Mouse (Mus musculus): ENCODE data around the gene Slc22a27. TPM values are rescaled to one million over a fixed set of nuclear protein-coding genes. Genes with fewer than 3 reads are reported as not detected.
"Not testable (repeated sequence)": the region's sequence is repeated elsewhere in the genome, so short reads cannot be mapped to it uniquely, and the experiment has no call there.

The Slc22a27 gene
- not detected in 2 replicates for polyA plus RNA-seq (2015; fragmentation: Nextera tagmentation; extraction: Ambion mirVana)

GRCm38 (mm10) chr19:7965927-7966326, at the start of gene Slc22a27:
Slc22a27 (minus strand) TSS chr19:7966027.
- ATAC-seq; H3K4me3 ChIP-seq (ENCODE audit: low read length); H3K27me3 ChIP-seq (replicated peaks; ENCODE audit: control insufficient read depth, insufficient read depth, low read length); H3K4me1 ChIP-seq (ENCODE audit: control insufficient read depth, insufficient read depth, low read depth, low read length); H3K9ac ChIP-seq (ENCODE audit: low read depth, low read length); H3K9me3 ChIP-seq (ENCODE audit: control insufficient read depth, low read length); H3K36me3 ChIP-seq (ENCODE audit: control insufficient read depth, insufficient read depth, low read length); H3K27ac ChIP-seq (ENCODE audit: low read depth, low read length); H3K4me2 ChIP-seq (ENCODE audit: low read length): not testable (repeated sequence)
- WGBS, result 72% methylated on average over 5 of the region's 5 CpGs

DNA sequence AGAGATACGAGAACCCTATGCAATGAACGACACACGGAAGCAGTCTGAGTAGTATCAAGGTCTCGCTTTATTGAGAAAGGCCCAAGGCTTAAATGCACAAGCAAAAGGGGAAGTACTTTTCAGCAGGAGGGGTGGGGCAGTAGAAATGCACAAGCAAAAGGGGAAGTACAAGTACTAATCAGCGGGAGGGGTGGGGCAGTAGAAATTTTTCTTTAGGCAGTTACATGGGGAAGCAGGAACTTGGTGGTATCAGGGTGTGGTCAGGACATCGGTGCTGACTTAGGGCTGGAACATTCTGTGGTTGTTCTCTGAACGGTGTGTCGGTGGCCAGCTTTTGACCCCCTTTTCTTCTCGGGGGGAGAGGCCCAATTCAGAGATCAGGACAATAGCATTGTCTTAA, 45.8 kb upstream of the Slc22a27 start:
- not testable (repeated sequence) for H3K9me3 ChIP-seq (ENCODE audit: control insufficient read depth, low read length); H3K4me1 ChIP-seq (ENCODE audit: control insufficient read depth, insufficient read depth, low read depth, low read length); H3K27ac ChIP-seq (ENCODE audit: low read depth, low read length); H3K4me3 ChIP-seq (ENCODE audit: low read length); H3K4me2 ChIP-seq (ENCODE audit: low read length); ATAC-seq; H3K9ac ChIP-seq (ENCODE audit: low read depth, low read length); H3K36me3 ChIP-seq (ENCODE audit: control insufficient read depth, insufficient read depth, low read length); H3K27me3 ChIP-seq (replicated peaks; ENCODE audit: control insufficient read depth, insufficient read depth, low read length)
- 94% methylated on average over 9 of the region's 9 CpGs for WGBS

GRCm38 (mm10) chr19:8009086-8009485, 43.3 kb upstream of the Slc22a27 start:
- WGBS, result 91% methylated on average over 6 of the region's 6 CpGs
- not testable (repeated sequence) for ATAC-seq

GRCm38 (mm10) chr19:7968703-7969102, 2.9 kb upstream of the Slc22a27 start:
- Histone ChIP-seq H3K4me2 (ENCODE audit: low read length) (no peak overlapping the region), H3K27ac (ENCODE audit: low read depth, low read length) (no peak overlapping the region), H3K4me3 (ENCODE audit: low read length) (no peak overlapping the region), H3K36me3 (ENCODE audit: control insufficient read depth, insufficient read depth, low read length) (no peaks in the 10 kb centered on the region), H3K9me3 (ENCODE audit: control insufficient read depth, low read length) (0 out of 2 replicates have a peak, but pooled peaks cover 2% of the 10 kb centered on the region), H3K4me1 (ENCODE audit: control insufficient read depth, insufficient read depth, low read depth, low read length) (no peaks in the 10 kb centered on the region), H3K27me3 (replicated peaks; ENCODE audit: control insufficient read depth, insufficient read depth, low read length) (no peaks in the 10 kb centered on the region), H3K9ac (ENCODE audit: low read depth, low read length) (no peak overlapping the region)
- ATAC-seq, result no peak
- WGBS, result 75% methylated on average over 2 of the region's 2 CpGs

More at GRCm38 (mm10) chr19:8009086-8009485, 43.3 kb upstream of the Slc22a27 start:
- not testable (repeated sequence) for H3K36me3 ChIP-seq (ENCODE audit: control insufficient read depth, insufficient read depth, low read length); H3K4me2 ChIP-seq (ENCODE audit: low read length); H3K9me3 ChIP-seq (ENCODE audit: control insufficient read depth, low read length); H3K27me3 ChIP-seq (replicated peaks; ENCODE audit: control insufficient read depth, insufficient read depth, low read length); H3K27ac ChIP-seq (ENCODE audit: low read depth, low read length); H3K9ac ChIP-seq (ENCODE audit: low read depth, low read length); H3K4me1 ChIP-seq (ENCODE audit: control insufficient read depth, insufficient read depth, low read depth, low read length); H3K4me3 ChIP-seq (ENCODE audit: low read length)

DNA sequence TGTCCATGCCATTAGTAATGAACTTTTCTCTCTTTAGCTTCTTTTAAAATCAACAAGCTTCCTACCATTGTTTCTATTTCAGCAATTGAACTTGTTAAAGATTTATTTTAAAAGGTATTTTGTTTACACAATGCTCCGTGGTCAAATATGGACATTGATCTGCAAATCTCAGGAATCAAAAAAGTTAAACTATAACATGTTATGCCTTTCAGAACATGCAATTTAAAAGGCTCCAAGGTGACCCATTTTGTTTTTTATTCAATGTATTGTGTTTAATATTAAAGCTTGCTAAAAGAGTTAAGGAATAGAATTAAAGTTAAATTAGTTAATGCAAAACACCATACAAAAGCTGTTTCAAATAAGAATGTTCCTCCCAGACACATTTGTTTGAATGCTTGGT, 723 bp upstream of the Slc22a27 start:
- H3K36me3 ChIP-seq (ENCODE audit: control insufficient read depth, insufficient read depth, low read length); H3K9ac ChIP-seq (ENCODE audit: low read depth, low read length); H3K4me1 ChIP-seq (ENCODE audit: control insufficient read depth, insufficient read depth, low read depth, low read length); H3K4me2 ChIP-seq (ENCODE audit: low read length); H3K27me3 ChIP-seq (replicated peaks; ENCODE audit: control insufficient read depth, insufficient read depth, low read length); H3K9me3 ChIP-seq (ENCODE audit: control insufficient read depth, low read length); ATAC-seq; H3K27ac ChIP-seq (ENCODE audit: low read depth, low read length); H3K4me3 ChIP-seq (ENCODE audit: low read length): not testable (repeated sequence)
- 45% methylated on average over 1 of the region's 1 CpGs for WGBS

- 88% methylated on average over 18 of the region's 18 CpGs for WGBS
- H3K4me3 ChIP-seq (ENCODE audit: low read length); H3K27ac ChIP-seq (ENCODE audit: low read depth, low read length); H3K9me3 ChIP-seq (ENCODE audit: control insufficient read depth, low read length); H3K9ac ChIP-seq (ENCODE audit: low read depth, low read length); ATAC-seq; H3K36me3 ChIP-seq (ENCODE audit: control insufficient read depth, insufficient read depth, low read length); H3K4me1 ChIP-seq (ENCODE audit: control insufficient read depth, insufficient read depth, low read depth, low read length); H3K4me2 ChIP-seq (ENCODE audit: low read length); H3K27me3 ChIP-seq (replicated peaks; ENCODE audit: control insufficient read depth, insufficient read depth, low read length): not testable (repeated sequence)
Observed at GRCm38 (mm10) chr19:7939391-7939790, 26.4 kb downstream of the Slc22a27 start.

DNA sequence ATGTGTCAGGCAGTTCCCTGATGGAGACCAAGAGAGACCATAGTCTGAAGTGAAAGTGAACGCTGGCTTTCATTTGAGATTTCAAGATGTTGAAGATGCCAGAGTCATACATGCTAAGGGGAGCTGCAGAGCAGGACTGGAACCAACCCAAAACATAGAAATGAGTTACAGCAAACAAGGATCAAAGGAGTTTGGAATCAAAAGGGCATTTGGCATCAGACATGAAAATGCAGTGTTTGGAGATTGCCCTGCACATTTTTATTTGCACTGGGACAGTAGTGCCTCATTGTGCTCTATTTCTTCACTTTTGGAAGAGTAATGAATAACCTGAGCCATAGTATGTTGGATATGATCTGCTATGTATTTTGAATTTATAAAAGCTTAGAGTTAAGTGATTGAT, 89.2 kb downstream of the Slc22a27 start:
- no peak overlapping the region for H3K9ac ChIP-seq (ENCODE audit: low read depth, low read length)
- no peak overlapping the region for H3K4me2 ChIP-seq (ENCODE audit: low read length)
- no peak for ATAC-seq
- no peak overlapping the region for H3K27ac ChIP-seq (ENCODE audit: low read depth, low read length)
- no peaks in the 10 kb centered on the region for H3K27me3 ChIP-seq (replicated peaks; ENCODE audit: control insufficient read depth, insufficient read depth, low read length)
- 87% methylated on average over 1 of the region's 1 CpGs for WGBS
- H3K9me3 ChIP-seq (ENCODE audit: control insufficient read depth, low read length), result peaks cover 4% of the 10 kb centered on the region
- no peaks in the 10 kb centered on the region for H3K36me3 ChIP-seq (ENCODE audit: control insufficient read depth, insufficient read depth, low read length)
- H3K4me3 ChIP-seq (ENCODE audit: low read length), result no peak overlapping the region
- H3K4me1 ChIP-seq (ENCODE audit: control insufficient read depth, insufficient read depth, low read depth, low read length), result no peaks in the 10 kb centered on the region

DNA sequence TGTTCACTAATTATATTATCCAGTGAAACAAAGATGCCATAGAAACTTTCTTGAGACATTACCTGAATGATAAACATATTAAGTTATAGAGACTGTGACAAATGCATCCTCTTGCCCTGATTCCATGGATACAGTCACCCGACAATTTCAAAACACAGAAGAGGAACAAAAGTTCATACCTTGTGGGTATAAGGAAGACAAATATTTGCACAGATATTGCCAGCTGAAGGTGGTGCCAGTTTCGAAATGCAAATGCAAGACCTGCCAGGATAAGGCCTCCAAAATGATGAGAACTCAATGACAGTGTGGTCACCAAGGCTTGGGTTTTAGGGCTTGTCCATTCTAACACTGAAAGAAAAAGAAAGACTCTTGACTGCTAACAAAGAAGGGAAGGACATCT, 136.0 kb downstream of the Slc22a27 start:
- ATAC-seq, result no peak
- Histone ChIP-seq H3K4me2 (ENCODE audit: low read length) (no peak overlapping the region), H3K9ac (ENCODE audit: low read depth, low read length) (no peak overlapping the region), H3K4me3 (ENCODE audit: low read length) (no peak overlapping the region), H3K36me3 (ENCODE audit: control insufficient read depth, insufficient read depth, low read length) (no peaks in the 10 kb centered on the region), H3K4me1 (ENCODE audit: control insufficient read depth, insufficient read depth, low read depth, low read length) (no peaks in the 10 kb centered on the region), H3K27me3 (replicated peaks; ENCODE audit: control insufficient read depth, insufficient read depth, low read length) (no peaks in the 10 kb centered on the region), H3K27ac (ENCODE audit: low read depth, low read length) (no peak overlapping the region), H3K9me3 (ENCODE audit: control insufficient read depth, low read length) (peaks cover 16% of the 10 kb centered on the region)
- 74% methylated on average over 2 of the region's 2 CpGs for WGBS

All from hindbrain, embryonic 16.5 days (tissue).